Mouse (Mus musculus) liver (tissue): ENCODE measurements around the gene Add2.

Experiments
- DNase-seq: peaks from one replicate; pipeline ENCODE4 v3.0.0-alpha.2; 2020; ENCODE audit warnings: mixed read lengths

Add2 gene

DNA sequence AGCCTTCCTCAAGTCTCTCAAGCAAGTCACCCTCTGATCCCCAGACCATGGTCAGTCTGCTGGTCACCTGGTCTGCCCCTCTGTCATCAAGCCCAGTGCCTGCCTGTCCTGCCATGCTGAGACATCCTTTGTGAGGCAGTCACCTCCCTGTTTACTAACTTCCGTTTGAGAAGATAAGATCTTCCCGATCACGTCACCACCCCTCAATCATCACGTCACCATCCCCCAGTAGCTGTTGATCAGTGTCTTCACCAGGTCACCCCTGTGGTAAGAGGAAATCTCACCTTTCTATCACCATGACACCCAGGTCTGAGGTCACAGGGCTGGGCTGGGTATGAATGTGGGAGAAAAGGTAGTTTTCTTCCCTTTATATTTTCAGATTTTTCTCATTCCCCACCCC is 120.0 kb downstream of the Add2 start:
- DNase-seq, result no peak

DNA sequence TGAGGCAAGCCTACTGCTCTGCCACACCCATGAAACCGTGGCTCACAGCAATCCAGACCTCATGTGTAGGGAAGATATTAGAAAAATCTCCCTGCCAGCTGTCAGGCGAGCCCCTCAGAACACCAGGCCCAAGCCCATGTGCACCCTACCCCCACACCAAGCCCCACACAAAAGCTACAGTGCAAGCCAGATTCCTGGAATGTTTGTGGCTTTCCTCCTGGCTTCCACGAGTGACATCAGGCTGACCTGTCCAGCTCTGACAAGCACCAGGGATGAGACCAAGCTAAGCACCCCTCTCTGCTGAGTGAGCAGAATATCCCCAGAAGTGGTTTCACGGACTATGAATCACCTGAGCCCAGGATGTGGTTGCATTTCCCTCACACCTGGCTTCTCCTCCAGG is 120.5 kb downstream of the Add2 start:
- no peak for DNase-seq

DNA sequence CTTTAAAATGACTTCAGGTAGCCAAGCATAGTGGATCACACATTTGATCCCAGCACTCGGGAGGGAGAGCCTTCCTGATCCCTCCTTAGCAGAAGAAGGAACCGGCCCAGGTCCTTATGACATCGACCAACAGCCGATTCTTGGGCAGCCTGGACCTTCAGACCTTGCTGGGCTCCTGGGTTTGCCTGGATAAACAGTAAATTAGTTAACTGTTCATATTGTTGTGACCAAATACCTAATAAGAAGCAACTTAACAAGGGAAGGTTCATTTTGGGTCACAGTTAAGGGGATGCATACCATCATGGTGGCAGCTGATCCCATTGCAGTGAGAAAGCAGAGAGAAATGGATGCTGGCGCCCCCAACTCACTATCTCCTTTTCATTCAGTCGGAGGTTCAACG is 124.2 kb downstream of the Add2 start:
- no peak for DNase-seq

DNA sequence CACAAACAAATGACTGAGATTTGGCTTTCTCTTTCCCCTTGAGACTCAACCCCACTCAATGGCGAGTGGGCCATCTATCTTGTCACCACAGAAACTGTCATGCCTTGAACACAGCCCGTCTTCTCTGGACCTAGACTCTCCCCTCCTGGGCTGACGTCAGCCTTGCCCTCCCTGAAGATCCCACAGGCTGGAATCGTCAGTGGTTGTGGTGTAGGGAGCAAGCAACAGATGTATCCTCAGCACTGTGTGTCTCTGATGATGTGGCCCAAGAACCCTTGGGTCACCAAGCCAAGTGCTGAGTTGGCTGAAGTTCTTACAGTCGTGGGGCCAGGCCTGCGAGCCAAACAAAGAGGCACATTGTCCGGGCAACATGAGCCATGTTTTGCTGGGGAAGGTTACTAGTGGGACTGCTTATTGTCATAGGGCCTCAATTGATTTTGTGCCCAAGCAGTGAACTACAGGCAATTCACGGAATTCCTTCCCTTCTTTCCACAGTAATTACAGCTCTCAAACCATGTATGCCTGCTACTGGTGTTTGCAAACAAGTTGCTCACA is 125.0 kb downstream of the Add2 start:
- no peak for DNase-seq

DNA sequence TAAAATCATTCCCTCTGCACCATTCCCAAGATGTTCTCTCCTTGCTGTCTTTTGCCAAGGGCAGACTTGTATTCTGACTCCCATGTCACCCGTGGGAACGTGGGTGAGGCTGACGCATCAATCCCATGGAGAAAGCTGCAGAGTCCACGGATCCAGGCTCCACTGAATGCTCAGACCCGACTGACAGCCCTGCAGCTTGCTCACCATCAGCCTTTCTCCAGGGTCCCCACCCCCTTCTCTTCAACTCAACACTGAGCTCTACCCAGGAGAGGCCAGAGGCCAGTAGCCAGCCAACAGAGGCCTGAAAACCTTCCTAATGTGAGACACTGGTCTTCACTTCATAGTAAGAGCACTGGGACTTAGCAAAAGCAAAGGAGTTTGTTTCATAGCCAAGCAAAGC is 125.5 kb downstream of the Add2 start:
- DNase-seq, result no peak

DNA sequence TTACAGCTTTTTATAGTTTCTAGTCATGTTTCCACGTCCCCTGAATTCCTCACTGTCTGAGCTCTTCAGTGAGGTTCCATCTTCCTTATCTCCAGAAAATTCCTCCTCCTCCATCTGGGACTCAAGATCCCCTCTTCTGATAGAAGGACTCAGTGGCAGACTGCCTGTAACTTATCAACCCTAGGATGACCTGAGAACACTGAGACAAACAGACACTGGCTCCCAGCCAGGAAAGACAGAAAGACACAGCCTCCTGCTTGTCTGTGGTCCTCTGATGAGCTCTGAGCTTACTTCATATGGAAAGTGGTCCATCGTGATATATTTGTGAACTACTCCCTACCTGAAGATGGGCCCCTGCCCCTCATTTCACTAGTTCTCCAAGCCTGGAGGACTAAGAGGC is 126.0 kb downstream of the Add2 start:
- DNase-seq, result no peak

DNA sequence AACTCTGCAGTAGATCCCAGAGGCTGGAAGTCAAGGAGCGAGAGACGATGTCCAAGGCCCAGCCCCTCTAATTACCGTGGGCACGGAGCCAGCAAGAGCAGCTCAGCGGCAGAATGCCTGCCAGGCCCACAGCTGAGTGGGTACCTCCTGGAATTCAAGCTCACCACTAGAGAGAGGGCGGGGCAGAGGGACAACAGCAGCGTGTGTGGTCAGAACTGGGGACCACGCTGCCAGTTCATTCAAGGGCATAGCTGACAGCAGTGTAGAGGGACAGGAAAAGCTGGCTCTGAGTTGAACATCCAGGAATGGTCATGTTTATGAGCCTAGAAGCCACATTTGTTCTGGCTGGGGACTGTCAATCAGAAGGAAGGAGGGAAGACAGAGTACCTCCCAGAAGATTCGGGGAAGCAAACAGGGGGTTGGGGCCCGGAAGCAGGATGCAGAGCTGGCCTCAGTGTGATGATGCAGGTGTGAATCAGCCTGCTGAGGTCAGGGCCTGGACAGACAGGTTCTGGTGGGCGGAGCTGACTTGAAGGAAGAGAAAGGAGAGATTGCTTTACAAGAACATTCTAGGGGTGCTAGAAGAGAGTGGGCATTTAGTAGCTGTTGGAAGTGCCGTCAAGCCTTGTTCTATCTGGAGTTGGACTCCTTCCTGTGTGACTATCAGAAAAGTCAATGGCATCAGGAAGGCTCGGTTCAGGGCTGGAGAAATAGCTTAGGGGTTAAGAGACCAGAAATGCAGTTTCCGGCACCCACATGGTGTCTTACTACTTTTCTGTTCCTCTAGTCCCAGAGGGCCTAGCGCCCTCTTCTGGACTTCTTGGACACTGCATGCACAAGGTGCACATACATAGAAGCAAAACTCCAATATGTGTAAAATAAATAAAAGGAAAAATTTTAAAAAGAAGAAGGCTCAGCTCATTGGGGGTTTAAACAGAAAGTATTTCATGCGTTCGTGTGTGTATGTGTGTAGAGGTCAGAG is 129.1 kb downstream of the Add2 start:
- no peak for DNase-seq

DNA sequence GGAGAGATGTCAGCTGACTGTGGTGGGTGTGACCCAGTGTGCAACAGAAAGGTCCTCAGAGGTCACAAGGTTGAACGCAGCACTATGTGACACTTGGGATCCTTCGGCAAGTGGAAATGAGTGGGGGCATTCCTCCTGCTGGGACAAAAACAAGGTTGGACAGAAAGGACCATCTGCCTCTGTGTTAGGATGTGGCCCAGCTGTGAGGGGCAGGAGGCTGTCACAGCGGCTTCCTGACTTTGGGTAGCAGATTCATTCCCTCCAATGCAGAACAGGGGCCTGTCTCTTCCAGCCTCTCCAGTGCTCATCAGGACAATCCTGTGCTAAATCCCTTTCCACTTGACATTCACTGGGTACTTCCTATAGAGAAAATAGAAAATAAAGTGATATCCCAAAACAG is 132.4 kb downstream of the Add2 start:
- DNase-seq, result no peak

DNA sequence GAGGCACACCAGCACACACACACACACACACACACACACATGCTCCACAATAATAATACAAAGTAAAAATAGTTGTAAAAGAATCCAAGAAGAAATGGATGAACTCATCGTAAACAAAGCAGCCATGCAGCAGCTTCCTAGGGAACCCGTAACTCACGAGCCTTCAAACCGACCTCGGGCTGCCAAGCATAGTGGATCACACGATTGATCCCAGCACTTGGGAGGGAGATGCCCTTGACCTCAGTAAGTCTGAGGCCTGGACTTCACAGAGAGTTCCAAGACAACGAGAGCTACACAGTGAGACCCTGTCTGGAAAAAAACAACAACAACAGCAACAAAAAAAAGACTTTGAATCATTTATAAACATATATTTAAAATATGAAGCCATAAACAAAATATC is 133.1 kb downstream of the Add2 start:
- no peak for DNase-seq

DNA sequence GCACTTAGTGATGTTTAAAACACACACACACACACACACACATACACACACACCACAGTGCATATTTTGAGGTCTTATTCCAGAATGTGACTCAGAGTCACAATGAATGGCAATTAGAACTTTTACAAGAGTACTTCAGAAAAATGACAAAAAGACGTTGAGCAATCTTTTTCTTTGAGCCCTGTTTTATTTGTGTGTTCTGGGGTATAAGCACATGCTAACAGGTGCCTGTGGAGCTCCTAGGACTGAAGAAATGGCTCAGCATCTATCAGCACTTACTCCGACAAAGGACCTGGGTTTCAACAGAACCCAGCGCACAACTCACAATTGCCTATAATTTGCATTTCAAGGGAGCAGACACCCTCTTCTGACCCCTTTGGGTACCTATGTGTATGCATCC is 135.5 kb downstream of the Add2 start:
- no peak for DNase-seq

DNA sequence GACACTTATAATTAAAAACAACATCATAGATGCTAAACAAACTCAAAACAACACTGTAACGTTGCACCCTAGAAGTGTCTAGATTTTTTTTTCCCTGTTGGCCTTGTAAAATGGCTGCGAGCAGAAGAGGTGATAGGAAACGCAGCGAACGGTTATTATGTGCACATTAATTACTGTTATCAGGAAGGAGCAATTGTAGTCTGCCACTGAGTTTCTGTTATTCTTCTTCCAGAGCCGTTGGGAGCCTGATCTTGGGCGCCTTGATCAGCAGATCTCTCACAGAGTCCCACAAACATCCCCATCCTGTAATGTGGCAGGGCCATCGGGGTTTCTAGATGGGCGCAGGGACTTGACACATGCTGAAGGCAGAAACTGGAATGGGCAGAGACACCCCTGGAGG is 137.9 kb downstream of the Add2 start:
- no peak for DNase-seq

DNA sequence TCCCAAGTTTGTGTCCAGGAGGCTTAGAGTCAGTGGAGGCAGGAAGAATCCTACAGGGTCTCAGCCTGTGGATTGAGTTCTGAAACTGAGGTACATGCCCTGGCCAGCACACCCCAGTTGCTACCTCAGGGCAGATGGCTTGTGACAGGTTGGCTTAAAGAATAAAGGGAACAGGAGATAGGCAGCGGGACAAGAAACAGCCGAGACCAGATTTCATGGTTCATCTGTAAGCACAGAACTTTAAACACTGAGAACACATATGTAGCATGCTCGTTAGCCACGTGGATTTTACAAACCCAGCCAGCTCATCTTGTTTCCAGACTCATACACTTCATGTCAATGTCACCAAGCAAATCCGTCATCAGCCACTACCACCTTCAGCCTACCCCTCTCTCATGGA is 139.4 kb downstream of the Add2 start:
- DNase-seq, result no peak

DNA sequence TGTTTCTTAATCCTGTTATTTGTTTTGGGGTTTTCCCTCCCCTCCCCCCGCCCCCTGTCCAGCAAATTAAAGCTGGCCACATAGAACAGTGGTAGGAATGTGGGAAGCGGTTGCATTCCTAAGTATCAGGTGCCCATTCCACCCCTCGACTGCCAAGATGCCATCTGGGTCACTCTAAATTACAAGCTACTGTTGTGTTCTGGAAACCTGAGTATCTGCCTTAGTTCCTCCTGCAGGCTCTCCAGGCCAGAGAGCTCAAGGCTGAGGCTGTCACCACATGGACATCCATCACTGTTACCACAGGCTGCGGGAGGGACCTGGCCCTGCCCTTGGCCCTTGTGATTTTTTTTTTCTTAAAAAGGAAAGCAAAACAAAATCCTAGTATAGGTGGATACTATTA is 140.7 kb downstream of the Add2 start:
- no peak for DNase-seq
